Mouse (Mus musculus): ENCODE measurements around the gene Gm9958.

Gene Gm9958

DNA sequence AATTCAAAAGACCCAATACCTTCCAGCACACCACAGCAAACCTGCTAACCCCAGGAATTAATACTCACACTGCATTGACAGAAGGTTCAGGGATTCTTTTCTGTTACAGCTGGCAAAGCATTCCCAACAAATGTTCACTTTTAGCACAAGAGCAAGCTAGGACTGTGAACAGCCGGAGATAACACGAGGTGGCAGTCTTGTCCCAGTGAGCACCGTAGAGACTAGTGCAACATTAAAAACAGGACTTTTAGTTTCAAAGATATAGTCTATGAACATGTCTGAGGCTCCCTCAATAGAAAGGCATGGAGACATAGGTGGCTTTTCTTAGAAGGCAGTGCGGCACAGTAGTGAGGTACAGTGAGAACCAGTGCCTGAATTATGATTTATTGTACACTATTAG, 38.2 kb downstream of the Gm9958 start:
- in situ Hi-C loops (cut with MseI, MboI), result no loop called here

DNA sequence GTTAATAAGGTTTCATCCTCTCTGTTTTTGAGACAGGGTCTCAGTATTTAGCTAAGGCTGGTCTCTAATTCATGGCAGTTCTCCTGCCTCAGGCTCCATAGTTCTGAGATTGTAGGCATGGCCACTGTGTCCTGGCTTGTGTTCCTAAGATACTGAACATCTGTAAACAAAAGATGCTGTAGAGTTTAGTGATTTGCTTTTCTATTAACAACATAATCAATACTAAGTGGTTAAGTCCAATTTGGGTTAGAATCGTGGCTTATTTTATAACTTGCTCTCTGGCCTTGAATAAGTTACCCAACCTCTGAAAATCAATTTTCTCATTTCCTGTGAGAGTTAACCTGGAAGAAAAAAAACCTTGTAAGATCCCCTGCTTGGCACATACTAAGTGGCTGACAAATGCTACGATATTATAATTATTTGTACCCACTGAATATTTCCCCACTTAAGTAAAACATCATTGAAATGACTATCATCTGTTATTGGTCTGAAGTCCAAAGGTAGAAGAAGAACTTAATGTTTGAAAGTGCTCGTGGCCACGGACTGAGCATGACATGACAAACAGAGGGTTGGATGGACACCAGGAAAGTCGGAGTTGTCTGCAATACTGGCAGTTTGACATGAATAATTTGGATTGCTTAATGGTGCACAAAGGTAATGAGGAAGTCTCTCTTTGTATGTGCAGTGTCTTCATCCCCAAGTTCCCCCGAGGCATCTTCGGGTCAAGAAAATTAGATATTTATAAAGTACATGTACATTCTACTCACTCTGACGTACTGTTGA, 47.3 kb downstream of the Gm9958 start:
- in situ Hi-C loops (cut with MseI, MboI), result no loop called here

DNA sequence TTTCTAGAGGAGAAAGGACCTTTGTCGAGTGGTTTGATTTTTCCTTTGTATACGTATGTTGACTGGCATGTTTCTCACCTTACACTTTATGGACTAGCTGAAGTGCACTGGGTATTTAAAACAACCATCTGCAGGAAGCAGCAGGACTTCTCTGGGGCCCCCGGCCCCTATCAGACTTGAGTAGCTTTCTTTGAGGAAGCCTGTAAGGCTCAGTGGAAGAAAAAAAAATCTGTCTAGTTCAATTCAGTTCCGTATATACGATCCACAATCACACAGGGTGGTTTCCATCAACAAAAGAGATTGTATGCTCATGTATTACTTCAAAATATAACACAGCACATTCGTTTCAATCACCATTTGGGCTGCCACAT, 47.9 kb downstream of the Gm9958 start:
- in situ Hi-C loops (cut with MseI, MboI), result no loop called here
